Mouse (Mus musculus) c-Kit-positive CD71-positive TER-119-positive erythroid progenitor cells, embryonic 14.5 days (primary cell): ENCODE measurements around the gene Spout1.
"Not testable (repeated sequence)": the region's sequence is repeated elsewhere in the genome, so short reads cannot be mapped to it uniquely, and the experiment has no call there.

Source experiments
- DNase-seq: peaks from one replicate; pipeline ENCODE4 v3.0.0-alpha.2; 2013; ENCODE audit warnings: low spot score

Spout1 gene

DNA sequence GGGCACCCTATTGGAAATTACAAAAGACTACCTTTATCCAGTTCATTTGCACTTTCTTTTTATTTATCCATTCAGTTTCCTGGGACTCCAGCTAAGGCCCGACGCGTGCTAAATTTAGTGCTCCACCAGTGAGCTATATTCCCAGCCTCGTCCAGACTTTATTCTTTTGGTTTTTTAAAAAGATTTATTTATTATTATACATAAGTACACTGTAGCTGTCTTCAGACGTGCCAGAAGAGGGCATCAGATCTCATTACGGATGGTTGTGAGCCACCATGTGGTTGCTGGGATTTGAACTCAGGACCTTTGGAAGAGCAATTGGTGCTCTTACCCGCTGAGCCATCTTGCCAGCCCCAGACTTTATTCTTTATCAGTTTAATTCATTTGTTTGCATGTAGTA lies 452 bp upstream of the Spout1 start:
- not testable (repeated sequence) for DNase-seq

DNA sequence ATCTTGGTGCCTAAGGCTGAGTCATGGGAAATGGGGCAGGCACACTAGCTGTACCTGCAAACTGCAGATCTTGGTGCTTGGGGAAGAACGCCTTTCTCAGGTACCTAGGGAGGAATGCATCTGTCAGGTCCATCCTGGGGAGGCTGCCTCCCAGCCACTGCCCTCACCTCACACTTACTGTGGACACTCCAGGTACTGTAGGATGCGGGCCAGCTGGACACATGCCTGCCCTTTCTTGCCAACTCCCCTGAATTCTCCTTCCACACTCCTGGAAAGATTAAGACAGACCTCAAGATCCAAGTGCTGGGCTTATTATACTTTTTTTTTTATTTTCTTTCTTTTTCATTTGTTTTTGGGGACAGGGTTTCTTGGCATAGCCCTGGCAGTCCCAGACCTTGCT lies 1.7 kb downstream of the Spout1 start:
- DNase-seq, result no peak

DNA sequence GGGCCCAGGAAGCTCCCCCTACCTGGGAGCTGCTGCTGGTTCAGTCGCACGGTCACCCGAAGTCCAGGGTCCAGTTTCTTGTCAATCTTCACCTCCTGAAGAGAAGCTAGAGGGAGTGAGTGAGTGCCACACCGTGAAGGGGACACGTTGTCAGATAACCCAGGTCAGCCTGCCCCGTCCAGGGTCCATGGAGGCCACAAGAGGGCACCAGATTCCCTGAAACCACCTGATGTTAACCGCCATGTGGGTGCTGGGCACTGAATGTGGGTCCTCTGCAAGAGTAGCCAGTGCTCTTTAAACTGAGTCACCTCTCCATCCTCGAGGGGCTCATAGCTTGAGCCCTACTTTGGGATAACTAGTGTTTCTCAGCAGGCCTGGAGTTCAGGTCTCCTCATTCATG lies 2.4 kb downstream of the Spout1 start:
- DNase-seq, result no peak

DNA sequence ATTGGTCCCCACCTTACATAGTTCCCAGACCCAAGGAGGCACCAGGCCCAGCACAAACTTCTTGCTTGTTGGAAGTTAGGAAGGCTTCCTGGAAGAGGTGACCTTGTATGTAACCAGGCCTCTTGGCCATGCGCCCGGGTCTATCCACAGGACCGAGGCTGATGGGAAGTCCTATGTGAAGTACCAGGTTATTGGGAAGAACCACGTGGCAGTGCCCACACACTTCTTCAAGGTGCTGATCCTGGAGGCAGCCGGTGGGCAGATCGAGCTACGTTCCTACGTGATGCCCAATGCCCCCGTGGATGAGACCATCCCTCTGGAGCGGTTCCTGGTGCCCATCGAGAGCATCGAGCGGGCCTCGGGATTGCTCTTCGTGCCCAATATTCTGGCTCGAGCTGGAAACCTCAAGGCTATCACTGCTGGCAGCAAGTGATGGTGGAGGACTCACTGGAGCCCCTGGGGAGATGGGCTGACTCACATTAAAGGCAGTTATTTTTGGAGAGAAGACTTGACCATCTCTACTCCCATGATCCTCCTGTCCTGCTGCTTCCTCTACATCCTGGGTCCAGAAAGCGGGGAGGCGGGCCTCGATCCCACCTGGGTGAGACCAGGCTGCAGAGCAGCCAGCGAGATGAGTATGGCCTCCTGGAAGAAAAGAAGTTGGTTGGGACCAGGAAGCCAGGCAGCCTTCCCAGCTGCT lies 4.6 kb downstream of the Spout1 start:
- DNase-seq, result no peak

DNA sequence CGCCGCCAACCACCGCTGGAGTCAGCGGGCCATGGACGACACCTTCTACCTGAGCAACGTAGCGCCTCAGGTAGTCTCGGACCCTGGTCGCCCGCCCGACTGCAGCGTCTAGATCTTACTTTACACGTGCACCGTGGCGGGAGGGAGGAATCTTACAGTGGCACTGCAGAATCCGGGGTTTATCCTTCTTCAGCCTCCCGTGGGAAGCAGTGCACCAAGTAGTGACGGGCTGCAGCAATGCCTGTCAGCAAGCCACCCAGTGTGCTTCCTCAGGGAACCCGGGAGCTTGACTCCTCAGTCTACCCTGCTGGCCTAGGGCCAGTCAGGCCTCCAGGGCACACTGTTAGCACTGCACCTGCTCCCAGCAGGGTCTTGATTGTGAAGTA lies 6.3 kb downstream of the Spout1 start:
- DNase-seq, result no peak

DNA sequence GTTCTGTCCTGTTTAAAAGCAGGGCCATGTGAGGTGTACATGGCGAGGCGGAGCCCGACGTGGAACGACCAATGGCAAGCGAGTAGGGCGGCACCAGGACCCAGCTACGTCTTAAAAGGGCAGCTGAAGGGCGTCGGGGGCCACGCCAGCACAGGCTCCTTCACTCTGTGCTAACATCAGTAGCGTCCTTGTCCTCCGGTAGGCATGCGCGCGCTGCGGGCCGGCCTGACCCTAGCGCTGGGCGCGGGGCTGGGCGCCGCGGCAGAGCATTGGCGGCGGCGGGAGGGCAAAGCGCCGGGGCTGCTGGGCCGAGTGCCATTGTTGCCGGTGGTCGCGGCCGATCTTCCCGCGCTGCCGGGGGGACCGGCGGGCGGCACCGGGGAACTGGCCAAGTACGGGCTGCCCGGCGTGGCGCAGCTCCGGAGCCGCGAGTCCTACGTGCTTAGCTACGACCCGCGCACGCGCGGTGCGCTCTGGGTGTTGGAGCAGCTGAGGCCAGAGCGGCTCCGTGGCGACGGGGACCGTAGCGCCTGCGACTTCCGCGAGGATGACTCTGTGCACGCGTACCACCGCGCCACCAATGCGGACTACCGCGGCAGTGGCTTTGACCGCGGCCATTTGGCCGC lies 6.8 kb downstream of the Spout1 start, which contains the start of gene Endog:
Gene Endog (plus strand): TSS at position 123 of the 626 bp plus-strand sequence.
- peak; percentile 66 for DNase-seq

DNA sequence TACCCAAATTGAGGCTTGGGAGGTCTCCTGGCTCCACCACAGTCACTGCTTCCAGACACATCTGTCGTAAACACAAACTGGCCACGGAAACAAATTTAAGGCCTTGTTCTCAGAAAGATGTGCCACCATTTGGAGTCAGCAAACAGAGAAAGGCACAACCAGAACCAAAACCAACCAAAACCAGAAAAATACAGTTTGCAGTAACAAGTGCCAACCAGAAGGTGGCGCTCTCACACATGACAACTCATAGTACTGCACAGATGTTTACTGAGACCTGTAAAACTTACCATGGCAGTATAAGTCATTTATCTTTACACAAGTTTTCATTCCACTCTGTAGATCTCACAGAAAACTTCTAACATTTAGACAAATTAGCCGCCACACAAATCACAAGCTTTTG lies 11.6 kb downstream of the Spout1 start:
- DNase-seq, result no peak

DNA sequence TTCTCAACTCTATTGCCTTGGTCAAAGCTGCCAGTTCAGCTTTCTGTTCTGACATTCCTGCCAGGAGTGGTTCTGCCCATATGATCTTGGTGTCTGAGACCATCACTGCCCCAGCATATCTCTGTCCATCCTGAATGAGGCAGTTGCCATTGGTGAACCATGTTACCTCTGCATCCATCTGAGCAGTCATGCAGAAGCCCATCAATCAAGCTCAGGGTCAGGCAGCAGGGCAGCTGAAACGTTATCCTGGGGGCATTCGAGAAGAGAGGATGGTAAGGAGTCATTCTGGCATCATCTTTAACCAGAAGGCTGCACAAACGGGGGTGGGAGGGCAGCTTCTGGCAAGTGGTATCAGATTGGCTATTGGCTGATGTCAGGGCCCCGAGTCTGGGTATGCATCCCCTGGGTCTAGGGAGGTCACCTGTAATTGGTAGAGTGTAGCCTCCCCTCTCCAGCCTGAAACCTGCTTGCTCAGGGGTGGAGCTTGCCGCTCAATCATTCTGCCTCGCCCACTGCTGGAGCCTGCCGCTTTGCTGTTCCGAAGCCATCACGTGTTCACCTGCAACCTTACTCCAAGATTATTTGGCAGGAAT lies 13.8 kb downstream of the Spout1 start:
- DNase-seq, result no peak

DNA sequence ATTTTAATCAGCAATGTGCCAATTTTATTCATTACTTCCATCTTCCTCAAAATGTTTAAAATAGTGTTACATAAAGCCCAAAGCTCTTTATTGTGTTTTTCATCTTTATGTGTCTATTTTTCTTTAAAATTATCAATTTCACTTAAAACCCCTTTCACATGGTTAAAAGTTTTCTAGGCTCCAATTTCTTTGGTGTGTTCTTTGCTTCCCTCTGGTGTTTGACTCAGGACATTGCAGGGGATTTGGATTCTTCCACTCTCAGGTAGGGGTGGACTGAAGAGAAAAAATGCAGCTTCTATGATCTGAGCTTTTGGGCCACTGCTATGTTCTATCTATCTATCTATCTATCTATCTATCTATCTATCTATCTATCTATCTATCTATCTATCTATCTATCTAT lies 16.4 kb downstream of the Spout1 start:
- peak; percentile 62 for DNase-seq

DNA sequence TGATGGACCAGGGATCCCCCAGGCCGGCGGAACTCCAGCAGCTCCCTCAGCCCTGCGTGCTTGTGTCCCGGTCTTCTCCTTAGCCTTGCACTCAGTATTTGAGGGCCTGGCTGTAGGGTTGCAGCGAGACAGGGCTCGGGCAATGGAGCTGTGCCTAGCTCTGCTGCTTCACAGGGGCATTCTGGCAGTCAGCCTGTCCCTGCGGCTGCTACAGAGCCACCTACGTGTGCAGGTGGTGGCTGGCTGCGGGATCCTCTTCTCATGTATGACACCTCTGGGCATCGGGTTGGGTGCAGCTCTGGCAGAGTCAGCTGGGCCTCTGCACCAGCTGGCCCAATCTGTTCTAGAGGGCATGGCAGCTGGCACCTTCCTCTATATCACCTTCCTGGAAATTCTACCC lies 18.4 kb downstream of the Spout1 start:
- not testable (repeated sequence) for DNase-seq

DNA sequence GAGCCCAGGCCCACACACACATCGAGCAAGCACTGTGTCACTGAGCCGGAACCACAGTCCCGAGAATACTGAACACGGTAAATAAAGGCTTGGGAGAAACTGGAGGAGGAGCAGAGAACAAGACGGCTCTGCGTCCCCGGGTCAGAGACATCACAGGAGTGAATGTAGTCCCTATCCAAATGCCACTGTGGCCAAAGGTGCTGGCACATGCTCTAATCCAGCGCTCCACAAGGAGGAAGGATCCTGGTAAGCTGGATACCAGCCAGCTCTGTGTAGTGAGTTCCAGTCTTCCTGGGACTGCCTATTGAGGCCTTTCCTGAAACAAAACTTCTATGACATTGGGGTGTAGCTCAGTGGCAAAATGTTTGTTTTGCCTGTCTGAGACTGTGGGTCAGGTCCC lies 25.6 kb downstream of the Spout1 start:
- DNase-seq, result no peak

DNA sequence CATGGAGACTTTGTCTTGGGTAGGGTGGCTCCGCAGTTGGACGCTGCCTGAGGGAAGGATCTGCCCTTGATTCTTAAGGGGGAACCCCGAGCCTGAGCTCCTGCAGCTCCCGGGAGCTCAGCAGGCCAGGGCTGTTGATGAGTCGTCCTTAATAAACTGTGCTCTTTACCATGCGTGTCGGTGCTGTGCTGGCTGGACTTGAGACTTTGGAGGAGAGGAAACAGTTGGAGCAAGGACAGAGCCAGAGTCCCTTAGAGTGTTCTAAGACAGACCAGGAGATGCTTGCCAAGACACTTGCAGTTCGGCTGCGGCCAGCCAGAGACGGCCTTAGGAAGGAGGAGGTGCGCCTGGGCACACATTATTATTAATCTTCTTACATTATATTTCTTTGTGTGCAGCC lies 26.4 kb downstream of the Spout1 start:
- DNase-seq, result no peak

DNA sequence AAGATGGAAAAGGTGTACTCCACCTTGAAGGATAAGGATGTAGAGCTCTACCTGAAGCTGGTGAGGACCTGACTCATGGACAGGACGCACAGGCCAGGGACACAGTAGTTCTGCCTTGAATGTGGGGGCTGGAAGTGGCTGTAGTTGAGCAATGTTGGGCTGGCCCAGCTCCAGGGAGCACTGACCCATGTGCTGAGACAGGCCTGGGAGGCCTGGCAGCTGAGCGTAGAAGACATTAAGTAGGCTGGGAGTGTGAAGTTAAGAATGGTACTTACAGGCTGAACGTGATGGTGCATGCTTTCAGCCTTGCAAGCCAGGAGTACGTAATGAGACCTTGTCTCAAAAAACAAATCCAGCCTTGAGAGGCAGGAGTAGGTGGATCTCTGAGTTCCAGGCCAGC lies 30.8 kb downstream of the Spout1 start:
- DNase-seq, result no peak

DNA sequence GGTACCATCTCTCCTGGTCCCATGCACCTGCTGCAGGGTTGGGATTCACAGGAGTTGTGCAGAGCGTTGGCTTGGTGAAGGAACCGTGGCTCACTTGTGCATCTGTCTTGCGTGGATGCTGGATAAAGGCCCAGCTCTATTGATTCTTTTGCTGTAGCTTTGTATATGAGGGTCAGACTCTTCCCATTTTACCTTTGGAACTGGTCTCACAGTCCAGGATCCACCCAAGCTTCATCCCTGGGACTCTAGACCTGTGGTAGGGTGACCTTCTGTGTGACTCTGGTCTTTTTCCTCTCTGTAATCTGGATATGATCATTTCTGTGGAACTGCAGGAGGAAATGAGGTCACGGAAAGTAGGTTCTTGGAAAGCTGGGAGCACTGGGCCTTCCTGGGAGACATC lies 33.8 kb downstream of the Spout1 start:
- DNase-seq, result no peak

DNA sequence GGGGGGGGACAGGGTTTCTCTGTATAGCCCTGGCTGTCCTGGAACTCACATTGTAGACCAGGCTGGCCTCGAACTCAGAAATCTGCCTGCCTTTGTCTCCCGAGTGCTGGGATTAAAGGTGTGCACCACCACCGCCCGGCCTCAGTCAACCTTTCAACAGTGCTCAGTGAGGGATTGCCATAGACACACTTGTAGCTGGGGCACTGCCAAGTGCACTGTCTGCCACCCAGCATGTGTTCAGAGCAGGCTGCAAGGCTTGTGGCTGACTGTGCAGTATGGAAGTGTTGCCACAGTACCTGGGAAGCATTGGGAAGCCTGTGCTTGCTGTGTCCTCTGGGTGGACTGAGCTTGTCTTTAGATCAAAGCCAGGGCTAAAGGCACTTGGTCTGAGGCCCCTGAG lies 38.2 kb downstream of the Spout1 start:
- DNase-seq, result not testable (repeated sequence)

DNA sequence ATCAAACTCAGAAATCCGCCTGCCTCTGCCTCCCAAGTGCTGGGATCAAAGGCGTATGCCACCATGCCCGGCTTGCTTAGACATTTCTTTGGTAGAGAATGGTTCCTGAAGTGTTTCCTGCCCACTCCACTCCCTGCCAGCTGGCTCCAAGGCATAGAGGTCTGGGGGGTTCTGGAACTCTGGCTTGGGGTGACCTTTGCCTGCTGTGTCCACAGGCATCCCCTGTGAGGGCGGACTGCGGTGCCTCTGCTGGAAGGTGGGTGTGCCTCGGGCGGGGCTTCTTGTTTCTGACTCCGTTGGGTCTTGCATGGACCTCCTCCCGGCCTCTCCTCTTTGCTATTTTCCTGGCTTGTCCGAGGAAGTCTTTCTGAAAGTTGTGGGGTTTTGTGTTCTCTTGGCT lies 41.8 kb downstream of the Spout1 start:
- DNase-seq, result no peak

DNA sequence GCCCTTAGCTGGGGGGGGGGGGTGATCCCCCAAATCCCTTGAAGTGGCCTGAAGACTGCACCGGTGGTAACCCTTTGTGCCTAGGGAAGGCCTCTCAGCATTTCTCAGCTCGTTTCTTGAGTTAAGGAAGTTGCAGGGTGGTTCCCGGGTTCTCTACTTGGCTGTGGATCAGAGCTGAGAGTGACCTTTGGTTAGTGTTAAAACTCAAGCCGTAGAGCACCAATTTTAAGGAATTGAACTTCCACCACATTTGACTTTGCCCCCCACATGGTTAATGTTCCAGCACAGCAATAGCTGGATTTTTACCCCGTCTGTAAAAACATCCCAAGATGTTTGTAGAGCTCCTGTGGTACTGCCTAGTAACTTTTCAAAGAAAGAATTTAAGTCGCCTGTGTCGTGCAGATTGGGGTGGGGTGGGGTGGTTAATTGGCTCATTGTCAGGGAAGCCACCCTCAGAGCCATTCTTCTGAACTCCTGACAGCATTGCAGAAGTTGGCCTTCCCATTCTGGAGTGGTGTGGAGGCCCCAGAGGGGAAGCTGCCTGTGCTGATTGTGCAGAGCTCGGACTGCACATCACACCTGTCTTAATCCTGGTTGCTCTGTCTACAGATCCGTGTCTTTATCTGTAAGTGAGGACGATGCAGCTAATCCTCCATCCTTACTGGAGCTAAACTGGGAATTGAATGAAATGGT lies 43.2 kb downstream of the Spout1 start:
- no peak for DNase-seq

DNA sequence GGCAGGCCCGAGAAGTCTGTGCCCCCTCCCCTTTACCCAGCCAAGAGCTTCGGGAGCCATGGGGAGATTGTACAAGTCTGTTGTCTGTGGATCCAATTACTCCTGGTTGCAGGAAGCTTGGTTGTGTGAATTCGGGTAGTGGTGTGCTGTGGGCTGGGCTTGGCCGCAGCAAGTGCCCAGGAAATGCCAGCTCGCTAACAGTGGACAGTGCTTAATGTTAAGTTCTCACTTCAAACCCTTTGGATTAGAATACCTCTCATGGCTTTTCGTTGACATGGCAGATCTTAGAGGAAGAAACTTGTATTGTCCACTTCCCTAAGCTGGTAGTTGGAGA lies 43.9 kb downstream of the Spout1 start:
- DNase-seq, result no peak

DNA sequence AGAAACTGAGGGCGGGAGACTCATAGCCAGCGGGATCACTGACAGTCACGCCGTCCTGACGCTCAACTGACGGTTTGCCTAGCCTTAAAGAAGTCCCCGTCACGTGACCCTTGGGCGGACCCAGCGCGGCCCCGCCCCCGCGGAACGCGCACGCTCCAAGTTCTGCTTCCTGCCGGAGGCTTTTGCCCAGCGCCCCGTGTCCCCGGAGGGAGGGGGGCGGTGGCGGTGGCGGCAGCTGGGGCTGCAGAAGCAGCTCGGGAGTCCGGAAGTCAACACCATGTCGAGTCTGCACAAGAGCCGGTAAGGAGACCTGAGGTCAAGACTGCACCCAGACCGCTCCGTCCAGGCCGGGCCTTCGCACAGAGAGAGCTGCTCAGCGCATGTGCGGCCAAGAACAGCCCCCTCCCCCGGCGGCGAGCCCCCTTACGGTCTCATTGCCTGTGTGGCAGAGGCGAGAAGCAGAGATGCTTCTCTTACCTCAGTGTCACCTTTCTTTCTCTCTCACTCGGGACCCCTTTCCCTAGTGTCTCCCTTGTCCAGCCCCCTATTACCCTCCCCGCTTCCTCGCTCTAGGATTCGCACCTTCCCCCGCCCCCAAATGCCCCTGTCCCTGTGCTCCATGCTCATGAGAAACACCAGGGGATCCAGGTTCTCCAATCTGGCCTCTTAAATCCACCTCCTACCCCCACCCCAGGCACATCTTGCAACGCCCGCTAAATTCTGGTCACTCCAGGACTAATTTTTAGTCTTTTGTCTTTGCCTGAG lies 44.5 kb downstream of the Spout1 start, which contains the start of gene Tbc1d13:
Gene Tbc1d13 (plus strand): TSS at position 134 of the 765 bp plus-strand sequence.
- peak; percentile 95 for DNase-seq

DNA sequence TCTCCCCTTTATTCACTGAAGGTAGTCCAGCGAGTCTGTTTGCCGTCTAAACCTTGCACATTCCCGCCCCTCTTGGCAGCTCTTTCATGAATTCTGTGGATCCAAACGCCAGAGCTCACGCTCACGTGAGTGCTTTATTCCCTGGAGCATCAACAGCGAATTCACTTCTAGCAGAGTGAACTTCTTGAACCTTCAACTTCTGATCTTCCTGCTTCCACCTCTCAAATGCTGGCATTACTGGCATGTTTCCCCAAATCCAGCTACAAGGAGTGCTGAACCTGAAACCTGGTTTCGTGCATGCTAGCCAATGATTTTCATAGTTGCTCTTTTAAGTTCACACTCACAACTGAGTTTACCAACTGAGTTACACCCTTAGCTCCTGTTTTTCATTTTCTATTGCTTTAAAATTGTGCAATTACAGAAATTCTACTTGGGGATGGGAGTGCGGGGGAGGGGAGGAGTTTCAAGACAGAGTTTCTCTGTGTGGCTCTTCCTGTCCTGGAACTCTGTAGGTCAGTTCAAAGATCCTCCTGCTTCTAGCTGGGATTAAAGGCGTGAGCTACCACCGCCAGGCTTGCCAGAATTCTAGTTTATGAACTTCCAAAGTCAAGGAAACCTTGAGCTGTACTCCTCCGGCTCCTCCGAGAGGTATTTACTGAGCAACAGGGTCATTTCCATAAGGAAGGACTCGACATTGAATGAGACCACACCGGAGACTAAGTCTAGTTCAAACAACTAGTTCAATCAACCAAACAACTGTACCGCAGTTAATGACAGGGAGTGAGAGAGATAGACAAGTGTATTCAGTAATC lies 45.3 kb downstream of the Spout1 start:
- DNase-seq, result no peak

DNA sequence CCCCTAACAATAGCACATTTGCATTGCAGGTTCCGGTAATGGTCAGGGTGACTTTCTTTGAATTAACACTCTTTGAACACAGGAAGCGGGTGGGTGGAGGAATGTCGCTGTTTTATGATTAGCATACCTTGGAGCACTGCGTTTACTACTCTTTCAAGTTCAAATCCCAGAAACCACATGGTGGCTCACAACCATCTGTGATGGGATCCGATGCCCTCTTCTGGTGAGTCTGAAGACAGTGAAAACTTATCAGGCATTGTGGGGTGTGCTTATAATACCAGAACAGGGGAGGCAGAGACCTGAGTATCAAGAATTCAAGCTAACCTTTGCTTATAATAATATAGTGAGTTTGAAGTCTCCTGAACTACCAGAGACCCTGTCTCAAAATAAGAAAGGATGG lies 47.0 kb downstream of the Spout1 start:
- DNase-seq, result not testable (repeated sequence)
